Mouse (Mus musculus): ENCODE measurements around the gene Lmntd1.

The Lmntd1 gene

DNA sequence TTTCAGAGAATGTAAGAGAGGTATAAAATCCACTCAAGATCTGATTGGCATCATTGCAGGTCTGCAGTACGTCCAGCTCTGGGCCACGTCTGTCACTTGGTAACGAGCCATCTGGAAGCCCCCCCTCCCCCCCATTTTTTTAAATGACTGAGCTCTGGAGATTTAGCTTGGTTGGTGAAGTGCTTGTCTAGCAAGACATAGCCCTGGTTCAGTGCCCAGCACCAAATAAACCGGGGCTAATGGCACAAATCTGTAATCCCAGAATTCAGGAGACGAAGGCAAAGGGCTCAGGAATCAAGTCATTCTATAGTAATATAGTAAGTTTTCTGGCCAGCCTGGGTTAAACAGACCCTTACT is 130.8 kb downstream of the Lmntd1 start:
- no peak for DNase-seq (ENCODE audit: low spot score)

DNA sequence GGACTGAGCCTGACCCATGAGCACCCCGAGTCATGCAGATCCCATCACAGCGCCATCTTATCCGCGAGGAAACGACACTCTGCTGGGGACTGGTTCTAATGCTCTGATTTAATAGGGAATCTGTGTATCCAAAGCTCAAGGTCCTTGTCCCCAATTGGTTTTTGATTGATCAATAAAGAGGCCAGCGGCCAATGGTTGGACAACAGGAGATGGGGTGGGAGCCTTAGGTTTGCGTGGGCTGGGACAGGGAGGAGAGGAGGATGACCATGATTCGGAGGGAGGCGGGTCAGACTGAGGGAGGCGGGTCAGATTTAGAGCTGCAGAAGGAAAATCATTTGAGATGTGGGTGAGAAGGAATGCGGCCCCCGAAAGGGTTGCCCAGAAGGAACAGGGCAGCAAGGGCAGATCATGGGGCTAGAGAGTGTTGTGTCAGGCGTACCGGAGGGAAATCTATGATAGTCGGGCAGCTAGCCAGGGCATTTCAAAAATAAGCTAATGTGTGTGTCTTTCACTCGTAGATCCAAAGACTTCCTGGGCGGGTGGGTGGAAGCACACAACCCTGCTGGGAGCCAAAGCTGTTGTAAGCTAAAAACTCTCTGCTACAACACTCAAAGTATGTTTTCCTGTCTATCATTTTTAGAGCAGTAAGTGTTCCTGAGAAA is 131.3 kb downstream of the Lmntd1 start:
- DNase-seq (ENCODE audit: low spot score), result no peak

DNA sequence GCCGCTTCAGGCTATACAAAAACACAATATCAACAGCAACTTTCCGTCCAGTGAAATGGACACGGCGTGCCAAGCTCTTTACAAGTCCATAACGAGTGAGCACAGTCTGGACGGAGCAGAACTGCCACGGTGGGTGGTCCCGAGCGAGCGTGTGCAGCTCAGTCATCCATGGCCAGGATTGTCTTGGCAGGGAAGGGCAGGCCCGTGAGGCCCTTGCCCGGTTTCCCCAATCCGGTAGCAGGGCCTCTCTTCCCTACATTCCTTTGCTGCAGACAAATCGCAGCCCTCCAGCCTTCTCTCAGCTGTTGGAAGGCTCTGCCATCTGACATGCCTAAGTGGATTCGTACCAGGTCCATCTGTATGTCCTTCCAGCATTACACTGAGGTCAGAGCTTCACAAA is 132.2 kb downstream of the Lmntd1 start:
- DNase-seq (ENCODE audit: low spot score), result no peak

DNA sequence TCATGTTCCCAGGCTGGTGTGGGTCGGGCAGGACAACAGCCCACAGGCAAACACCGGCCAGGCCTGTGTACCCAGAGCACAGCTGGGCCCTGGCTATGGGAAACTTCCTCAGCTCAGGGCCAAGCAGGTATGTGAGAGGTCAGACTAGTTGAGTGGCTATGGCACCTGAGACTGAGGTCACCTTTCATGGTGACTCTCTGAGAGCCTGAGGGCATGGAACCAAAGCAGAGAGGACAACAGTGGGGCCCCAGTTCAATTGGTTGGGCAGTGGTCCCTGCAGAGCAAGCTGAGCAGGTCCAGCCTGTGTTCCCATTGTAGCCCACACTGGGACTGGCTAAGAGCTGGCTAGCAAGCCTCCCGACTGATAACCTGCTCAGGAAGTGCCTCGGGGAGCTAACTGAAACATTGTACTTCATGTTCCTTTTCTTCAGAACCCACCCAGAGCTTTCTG is 135.3 kb downstream of the Lmntd1 start:
- DNase-seq (ENCODE audit: low spot score), result no peak

DNA sequence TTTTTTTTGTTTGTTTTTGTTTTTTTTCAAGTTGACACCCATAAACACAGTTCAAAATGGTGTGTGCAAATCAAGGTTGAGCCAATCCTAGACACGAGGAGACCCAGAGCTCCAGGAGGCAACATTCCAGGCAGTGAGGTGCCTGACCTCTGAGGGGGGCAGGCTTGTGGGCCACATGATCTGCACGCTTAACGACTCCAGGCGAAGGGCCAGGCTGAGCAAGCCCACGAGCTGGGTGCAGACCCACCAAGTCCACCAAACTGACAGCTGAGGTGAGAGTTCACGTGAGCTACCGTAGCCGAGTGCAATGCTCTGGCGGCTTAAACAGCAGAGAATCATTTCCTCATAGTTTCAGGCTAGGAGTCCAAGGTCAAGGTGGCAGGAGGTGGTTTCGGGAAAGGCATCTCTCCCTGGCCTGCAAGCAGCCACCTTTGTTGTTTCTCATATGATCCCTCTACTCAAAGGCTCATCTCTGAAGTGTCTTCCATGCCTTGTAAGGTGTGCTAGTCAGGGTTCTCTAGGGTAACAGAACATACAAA is 136.7 kb downstream of the Lmntd1 start:
- DNase-seq (ENCODE audit: low spot score), result no peak

DNA sequence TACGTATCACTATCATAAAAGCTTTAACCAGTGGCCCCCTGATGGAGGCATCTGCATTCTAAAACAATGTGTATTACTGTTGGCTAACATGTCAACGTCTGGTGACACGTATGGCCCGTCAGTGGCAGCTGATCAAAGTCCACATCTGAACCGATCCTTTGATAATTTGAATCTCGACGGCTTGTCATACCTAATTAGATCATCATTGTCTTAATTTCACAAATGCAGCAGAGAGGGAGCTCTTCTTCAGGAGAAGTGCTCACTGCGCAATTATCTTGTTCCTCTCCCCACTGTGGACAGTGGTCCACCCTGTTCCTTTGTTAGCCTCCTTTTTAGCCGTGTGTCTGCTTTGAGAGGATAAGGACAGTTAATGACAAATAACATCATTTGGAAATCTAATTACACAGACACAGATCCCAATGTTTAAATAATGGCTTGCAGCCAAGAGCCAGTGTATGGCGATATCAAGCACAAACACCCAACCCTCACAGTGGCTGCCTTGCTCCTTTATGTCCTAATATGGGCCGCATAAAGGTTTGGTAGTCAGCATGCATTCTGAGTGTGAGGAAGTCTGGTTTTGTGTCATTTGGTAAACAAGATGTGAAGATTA is 142.4 kb downstream of the Lmntd1 start:
- DNase-seq (ENCODE audit: low spot score), result no peak

DNA sequence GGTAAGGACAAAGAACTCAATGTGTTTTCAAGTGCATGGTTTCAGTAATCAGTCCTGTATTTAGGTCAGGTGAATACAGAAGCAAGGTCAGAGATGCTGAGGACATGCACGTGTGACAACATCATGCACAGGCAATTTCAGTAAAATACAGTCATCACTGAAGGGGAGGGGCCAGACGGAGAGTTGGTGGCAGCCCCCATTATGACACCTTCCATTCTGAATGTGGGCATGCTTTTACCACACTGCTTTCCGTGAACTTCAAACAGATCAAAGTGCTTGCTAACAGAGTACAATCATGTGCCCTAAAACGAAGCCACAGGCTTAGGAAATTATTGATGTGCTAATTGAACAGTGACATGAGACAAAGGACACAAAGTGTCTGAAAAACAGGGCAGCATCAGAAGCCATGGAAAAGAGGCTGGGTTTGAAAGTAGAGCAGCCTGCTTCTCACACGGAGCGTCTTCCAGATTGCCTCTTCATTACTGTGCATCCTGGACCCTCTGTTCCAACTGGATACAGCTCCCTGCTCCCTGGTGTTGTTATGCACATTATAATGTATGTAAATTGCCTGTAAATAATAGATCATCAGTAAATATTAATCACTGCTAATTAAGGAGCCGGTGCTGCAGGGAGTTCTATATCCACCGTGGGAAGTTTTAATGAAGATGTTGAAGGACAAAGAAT is 144.7 kb downstream of the Lmntd1 start:
- DNase-seq (ENCODE audit: low spot score), result peak; percentile 3

DNA sequence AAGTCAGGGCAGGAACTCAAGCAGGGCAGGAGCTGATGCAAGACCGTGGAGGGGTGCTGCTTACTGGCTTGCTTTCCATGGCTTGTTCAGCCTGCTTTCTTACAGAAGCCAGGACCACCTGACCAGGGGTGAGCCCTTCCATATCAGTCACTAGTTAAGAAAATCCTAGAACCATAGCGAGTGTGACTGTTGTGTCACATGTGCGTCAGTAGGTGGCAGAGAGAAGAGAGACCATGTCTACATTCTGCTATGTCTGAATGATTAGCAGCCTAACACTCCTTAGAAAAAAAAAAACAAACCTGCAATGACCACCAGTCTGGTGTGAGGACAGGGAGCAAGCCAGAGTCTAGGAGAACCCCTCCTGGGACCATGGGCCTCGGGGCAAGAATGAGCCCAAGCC is 150.1 kb downstream of the Lmntd1 start:
- no peak for DNase-seq (ENCODE audit: low spot score)

DNA sequence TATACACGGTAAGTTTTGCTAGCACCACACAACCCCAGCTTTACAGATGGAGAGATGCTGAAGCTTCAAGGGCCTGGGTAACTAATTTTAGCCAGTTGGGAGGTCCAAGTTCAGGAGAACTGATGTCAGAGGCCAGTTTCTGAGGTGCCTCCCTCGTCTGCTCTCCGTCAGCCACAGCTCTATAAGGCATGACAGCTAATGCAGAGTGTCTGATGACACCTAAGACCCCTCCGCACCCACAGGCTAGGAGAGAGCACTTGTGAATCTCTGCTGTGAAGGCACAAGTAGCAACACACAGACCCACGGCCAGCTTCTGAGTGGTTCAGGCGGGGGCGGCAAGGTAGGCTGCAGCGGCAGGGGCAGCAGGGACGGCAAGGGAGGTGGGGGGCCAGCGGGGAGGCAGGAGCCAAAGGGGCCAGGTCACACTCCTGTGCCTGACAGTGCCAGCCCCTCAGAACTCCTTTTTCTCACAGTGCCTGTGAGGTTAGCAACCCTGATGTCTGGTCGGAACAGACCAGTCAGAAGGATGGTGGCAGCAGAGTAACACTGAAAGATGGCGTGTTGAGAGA is 151.4 kb downstream of the Lmntd1 start:
- DNase-seq (ENCODE audit: low spot score), result no peak

DNA sequence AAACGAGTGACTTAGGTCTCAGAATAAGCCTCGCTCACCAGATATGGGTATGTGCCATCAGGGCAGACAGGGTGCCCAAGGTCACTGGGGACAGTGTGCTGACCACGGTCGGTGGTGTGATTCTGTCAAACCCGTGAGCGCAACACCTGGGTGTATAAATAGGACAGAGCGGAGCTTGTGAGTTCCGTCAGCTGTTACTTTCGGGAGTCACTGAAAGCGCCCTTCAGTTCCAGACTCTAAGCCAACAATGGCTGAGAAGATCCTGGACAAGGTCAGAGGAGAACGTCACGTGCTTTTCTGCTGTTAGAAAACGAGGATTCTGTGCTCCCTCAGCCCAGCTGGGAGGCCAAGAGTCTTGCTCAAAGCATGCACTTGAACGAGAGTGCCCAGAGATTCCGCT is 157.1 kb downstream of the Lmntd1 start:
- no peak for DNase-seq (ENCODE audit: low spot score)

DNA sequence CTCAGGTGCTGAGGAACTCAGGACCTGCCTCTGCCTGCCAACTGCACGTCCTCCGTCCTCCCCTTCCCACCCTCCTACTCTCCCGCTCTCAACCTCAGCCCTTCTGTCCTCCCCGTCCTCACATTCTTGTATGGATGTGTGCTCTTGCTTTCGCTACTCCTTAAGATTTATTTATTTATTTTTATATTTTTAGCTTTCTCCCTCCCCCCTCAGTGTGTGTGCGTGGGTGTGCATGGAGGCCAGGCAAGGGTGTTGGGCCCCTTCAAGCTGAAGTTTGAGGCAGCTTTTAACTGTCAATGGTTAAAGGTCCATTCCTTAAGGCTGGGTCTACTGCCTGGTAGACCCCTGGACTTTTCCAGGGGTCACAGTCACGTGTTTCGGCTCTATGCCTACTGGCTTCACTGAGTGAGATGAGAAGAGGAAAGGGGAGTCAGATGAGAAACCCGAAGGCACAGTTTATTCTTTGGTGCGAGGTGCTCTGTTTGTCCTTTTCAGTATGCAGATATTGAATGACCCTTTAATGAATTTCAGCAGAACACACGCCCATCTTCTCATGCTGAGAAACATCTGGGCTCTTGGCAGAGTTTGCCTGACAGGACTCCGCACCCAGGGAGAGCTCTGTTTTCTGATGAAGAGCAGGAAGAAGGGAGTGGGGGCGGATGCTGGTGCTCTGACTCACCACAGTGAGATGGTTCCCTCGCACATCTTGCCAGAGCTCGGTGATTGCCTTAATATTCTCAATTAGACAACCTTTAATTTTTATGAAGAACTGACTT is 163.3 kb downstream of the Lmntd1 start:
- DNase-seq (ENCODE audit: low spot score), result no peak

DNA sequence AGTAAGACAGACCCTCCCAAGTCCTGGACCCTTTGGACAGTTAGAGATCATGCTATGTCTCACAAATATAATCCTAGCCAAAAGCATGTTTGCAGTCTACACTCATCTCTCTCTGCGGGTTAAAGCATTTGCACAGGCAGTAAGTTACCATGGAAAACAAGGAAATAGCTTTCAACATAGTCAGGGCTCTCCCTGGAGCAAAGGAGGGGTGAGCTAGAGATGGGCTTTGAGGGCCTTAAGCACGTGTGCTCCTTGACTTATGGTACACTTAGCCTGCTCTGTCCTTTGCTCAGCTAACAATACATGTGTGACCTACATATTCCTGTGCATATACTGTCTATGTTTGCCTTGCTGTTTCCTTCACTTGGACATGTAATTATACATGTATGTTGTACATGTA is 165.8 kb downstream of the Lmntd1 start:
- no peak for DNase-seq (ENCODE audit: low spot score)

DNA sequence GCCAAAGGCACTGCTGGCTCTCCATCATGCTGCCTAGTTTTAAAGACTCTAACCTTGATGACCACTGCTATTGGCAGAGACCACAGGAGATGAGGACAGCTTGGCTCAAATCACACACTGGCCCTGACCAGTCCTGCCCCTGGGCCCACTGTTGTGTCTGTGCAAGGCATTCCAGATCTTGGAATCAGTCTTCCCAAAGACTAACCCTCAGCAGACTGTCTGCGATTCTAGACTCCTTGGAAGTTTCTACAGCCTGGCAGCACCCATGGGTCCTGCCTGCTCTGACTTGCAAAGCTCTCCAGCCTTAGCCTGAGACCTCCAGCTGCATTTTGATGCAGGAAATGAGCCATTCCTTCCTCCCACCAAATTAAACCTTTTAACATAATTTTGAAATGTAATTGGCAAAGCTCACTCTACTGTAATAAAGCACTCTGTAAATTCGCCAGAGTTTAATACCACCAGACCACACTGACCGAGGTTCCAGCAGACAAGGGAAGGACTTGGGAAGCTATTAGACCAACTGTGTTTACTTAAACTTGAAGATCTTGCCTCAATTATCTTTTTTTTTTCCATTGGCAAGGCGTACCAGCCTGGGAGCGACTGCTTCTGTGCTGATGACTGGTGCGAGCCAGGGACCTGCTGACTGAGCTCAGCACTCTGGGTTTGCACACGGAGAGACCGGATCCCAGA is 168.2 kb downstream of the Lmntd1 start:
- no peak for DNase-seq (ENCODE audit: low spot score)

DNA sequence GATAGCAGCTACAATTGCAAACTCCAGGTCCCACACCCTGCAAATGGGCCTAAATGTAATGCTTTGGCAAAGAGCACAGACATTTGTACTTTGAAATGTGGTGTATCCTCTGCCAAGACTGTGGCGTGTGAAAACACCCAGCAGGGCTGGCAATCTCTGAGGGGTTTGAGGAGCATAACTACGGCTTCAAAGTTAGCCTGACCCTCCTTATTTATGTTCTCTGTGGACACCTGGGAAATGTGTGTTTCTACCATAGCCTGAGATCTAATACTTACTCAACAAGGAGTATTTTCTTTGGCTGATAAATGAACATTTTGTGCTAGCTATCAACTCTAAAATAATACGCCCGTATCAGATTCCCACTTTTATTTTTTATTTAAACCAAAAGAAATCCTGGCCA is 168.7 kb downstream of the Lmntd1 start:
- DNase-seq (ENCODE audit: low spot score), result no peak

DNA sequence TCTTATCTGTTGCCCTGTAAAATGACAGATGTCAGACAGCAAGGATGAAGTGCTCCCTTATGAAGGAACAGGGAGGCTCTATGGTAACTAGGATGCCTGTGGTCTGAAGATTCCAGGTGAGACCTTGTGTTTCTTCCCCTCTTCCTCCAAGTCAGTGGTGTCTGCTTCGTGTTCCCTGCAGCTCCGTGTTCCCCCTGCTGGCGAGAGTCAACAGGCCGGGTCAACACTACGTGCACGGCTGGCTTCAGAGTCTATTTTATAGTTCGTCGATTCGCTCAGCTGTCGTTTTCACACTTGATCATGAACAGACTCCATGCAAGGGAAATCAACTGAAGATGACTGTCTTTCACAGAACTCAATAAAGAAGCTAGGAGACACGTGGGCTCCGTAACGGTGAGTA is 171.3 kb downstream of the Lmntd1 start:
- no peak for DNase-seq (ENCODE audit: low spot score)

DNA sequence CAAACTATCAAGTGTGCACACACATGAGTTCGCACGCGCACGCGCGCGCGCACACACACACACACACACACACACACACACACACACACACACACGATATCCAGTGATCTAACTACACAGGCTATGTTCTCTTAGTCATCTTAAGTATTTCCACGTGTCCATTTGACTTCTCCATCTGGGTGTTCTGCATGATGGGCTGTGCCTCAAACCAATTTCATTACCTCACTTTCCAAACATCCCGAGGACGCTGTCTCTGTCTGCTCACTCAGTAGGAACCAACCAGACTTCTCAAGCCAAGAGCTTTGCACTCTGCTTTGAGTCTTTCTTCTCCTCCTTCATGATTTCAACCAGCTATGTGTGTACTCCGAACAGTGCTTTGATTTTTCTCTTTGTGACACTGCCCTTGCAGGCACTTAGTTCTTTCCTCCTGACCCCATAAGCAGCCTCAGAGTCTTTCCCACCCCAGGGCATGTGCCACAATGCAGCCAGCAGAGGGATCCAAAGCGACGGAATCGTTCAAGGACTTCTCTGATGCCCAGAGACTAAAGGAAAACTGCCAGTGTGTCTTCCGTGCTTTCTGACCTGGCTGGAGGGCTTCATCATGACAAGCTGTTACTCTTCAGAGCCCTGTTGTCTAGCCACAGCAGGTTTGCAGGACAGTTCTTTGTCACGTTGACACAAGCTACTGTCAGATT is 172.6 kb downstream of the Lmntd1 start:
- no peak for DNase-seq (ENCODE audit: low spot score)

DNA sequence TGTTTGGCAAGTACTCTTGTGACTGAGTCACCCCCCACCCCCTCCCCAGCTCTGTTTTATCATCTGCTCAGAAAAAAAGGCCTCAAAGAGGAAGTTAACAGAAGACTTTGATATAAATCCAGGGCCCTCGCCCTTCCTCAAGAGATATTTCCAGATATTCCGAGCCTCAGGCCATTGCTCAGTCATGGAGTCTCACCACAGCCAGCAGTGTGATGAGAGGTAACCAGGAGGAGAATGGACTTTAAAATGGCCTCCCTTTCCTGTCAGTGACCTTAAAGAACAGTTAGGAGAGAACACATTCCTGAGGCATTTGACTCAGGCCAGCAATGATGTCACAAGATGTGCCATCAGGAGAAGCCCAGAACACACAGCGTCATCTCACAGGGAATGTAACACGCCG is 175.3 kb downstream of the Lmntd1 start:
- DNase-seq (ENCODE audit: low spot score), result no peak

DNA sequence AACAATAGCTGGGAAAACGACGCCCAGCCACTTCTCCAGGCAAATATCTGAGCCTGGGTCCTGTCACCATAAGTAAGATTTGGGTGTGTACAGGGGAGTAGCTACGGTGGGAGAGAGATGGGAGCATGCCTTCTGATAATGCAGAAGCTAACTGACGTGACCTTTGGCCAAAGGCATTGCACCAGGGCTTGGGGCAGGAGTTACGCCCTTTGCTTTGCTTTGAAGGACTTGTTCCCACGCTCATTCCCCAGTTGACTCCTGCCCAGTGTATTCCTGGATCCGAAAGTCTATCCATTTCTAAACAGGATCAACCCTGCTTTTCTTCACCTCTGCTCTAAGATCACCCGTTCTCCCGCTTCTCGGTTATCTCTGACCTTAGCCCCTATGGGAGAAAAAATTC is 178.4 kb downstream of the Lmntd1 start:
- no peak for DNase-seq (ENCODE audit: low spot score)

DNA sequence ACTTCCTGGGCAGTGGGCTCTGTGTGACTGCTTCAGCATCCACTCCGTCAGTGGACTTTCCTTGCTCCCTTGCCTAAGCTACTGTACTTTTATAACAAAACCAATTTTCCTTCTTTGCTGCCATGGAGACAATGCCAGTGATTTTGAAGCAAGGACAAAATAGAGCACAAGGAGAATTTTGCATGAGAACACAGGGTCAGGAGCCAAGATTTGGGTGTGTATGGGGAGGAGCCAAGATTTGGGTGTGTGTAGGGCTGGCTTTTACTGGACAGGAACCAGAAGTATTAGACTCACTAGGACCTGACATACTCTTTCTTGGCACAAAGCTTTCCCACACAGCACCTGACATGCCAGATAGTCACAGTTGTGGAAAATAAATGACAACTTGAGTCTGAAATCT is 179.0 kb downstream of the Lmntd1 start:
- no peak for DNase-seq (ENCODE audit: low spot score)

DNA sequence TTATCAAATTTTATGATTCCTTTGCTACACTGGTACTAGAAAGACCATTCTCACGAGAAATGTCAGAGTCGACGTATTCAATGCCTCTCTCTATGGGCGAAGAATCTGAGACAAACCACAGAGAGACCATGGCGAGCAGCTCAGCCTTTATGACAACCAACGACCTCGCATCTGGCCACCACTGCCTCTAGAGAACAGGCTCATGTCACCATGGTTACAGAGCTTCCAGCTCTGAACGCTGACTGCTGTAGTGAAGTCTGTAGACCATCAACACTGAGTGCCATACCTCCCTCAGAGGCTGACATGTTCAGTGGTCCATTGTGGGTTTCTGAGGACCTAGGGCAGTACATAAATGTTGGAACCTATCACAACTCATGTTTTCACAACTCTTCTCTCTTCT is 180.2 kb downstream of the Lmntd1 start:
- no peak for DNase-seq (ENCODE audit: low spot score)

Data from T-cell, adult 2 months (primary cell).